ENCODE assay signal across 12 mouse cellular contexts in genomic region chr1:88668846-88669810, GRCm38 (mm10). TPM values are rescaled to one million over a fixed set of nuclear protein-coding genes. Genes with fewer than 3 reads are reported as not detected.
DNase-seq lines count a peak whose midpoint lies in the region; ATAC-seq and TF ChIP-seq lines count a peak whose summit lies in the region.
"Had no signal": no experiment of that assay in that cellular context is flagged by ENCODE, and none has a peak within 500 bp of the region (broad histone marks: within the 10 kb centered on the region; RNA-seq: fewer than 3 reads in every experiment).

No protein-coding gene starts in this region.

- H3K4me2 ChIP-seq in heart, embryonic 14.5 days (ENCODE audit: low read length), result 0 out of 2 replicates have a peak overlapping the region, but pooled peaks have one; percentile 11
- peak overlapping the region; percentile 21 for H3K4me2 ChIP-seq in hindbrain, embryonic 12.5 days (replicated peaks)
- H3K4me2 ChIP-seq in myocyte (ENCODE audit: low read depth), result peak overlapping the region; percentile 52
- H3K4me2 ChIP-seq: embryonic facial prominence, embryonic 12.5 days; intestine, embryonic 15.5 days had no signal

- TF ChIP-seq POLR2A in myocyte (IDR thresholded peaks at IDR 0.05; ENCODE audit: insufficient read length, low read depth), result no peak

- peaks cover 3 to 13% of the 10 kb centered on the region in 2 experiments; a peak in 3 of 4 replicates for H3K4me1 ChIP-seq in heart, embryonic 14.5 days (ENCODE audit: control insufficient read depth in 2 of 2, insufficient read depth in 2 of 2, low read length in 2 of 2)
- H3K4me1 ChIP-seq in hindbrain, embryonic 12.5 days, result peaks cover 24% of the 10 kb centered on the region

- H3K9me3 ChIP-seq in heart, embryonic 14.5 days (ENCODE audit: control insufficient read depth, low read length), result no peaks in the 10 kb centered on the region
- no peaks in the 10 kb centered on the region for H3K9me3 ChIP-seq in hindbrain, embryonic 12.5 days (replicated peaks)
- H3K9me3 ChIP-seq: embryonic facial prominence, embryonic 12.5 days; intestine, embryonic 15.5 days had no signal

- H3K27me3 ChIP-seq in heart, embryonic 14.5 days (ENCODE audit: control insufficient read depth, insufficient read depth, low read length), result no peaks in the 10 kb centered on the region
- peaks cover 3% of the 10 kb centered on the region; the same call in 1 of the 2 replicates for H3K27me3 ChIP-seq in hindbrain, embryonic 12.5 days
- H3K27me3 ChIP-seq in myocyte (ENCODE audit: control insufficient read depth, insufficient read depth, insufficient read length), result no peaks in the 10 kb centered on the region
- H3K27me3 ChIP-seq: intestine, embryonic 15.5 days had no signal

- H3K27ac ChIP-seq in heart, embryonic 14.5 days (replicated peaks in 1 of 2; ENCODE audit: control insufficient read depth in 1 of 2, insufficient read depth in 1 of 2, low read depth in 2 of 2, low read length in 2 of 2), result no peak overlapping the region
- H3K27ac ChIP-seq in hindbrain, embryonic 12.5 days, result peak overlapping the region; percentile 12; the same call in 1 of the 2 replicates
- H3K27ac ChIP-seq: embryonic facial prominence, embryonic 12.5 days; intestine, embryonic 15.5 days had no signal

- no peaks in the 10 kb centered on the region for H3K36me3 ChIP-seq in heart, embryonic 14.5 days (ENCODE audit: control insufficient read depth, insufficient read depth, low read length)
- no peaks in the 10 kb centered on the region for H3K36me3 ChIP-seq in hindbrain, embryonic 12.5 days
- no peaks in the 10 kb centered on the region for H3K36me3 ChIP-seq in myocyte (ENCODE audit: control insufficient read depth, insufficient read depth)
- H3K36me3 ChIP-seq: embryonic facial prominence, embryonic 12.5 days; intestine, embryonic 15.5 days had no signal

- no peak overlapping the region for H3ac ChIP-seq in myocyte (ENCODE audit: control insufficient read depth, insufficient read length)

- no peak for DNase-seq in heart, postnatal 25 days (ENCODE audit: low spot score)
- peak; percentile 70 for DNase-seq in embryo, embryonic 10.5 days (ENCODE audit: low spot score)
- no peak for DNase-seq in cerebellum, postnatal 36 days
- DNase-seq in natural killer cell, adult 2 months (ENCODE audit: low spot score in 2 of 2), result no peak
- no peak for DNase-seq in layer of hippocampus, adult 9-10 months (ENCODE audit: low spot score)
- DNase-seq: B cell, adult 2 months; right cerebral cortex, postnatal 4 days had no signal

- ATAC-seq in heart, embryonic 14.5 days (ENCODE audit: insufficient number of reproducible peaks, insufficient read depth, low FRiP score, low read depth), result no peak
- peak; percentile 68 for ATAC-seq in hindbrain, embryonic 12.5 days (ENCODE audit: low FRiP score)
- ATAC-seq: intestine, embryonic 15.5 days had no signal

- intact Hi-C loops in heart, postnatal 25 days (cut with DNase I), result no loop called here

- H3K4me3 ChIP-seq in heart, embryonic 14.5 days (ENCODE audit: control insufficient read depth in 1 of 2, insufficient read depth in 1 of 2, low read depth in 1 of 2, low read length in 2 of 2), result no peak overlapping the region
- no peak overlapping the region for H3K4me3 ChIP-seq in hindbrain, embryonic 12.5 days
- H3K4me3 ChIP-seq in myocyte, result no peak overlapping the region
- H3K4me3 ChIP-seq: embryonic facial prominence, embryonic 12.5 days; intestine, embryonic 15.5 days had no signal

- 39% methylated on average over 14 of the region's 14 CpGs for WGBS in heart, embryonic 14.5 days
- 10% methylated on average over 14 of the region's 14 CpGs for WGBS in hindbrain, embryonic 12.5 days

- H3K79me2 ChIP-seq in myocyte (ENCODE audit: control insufficient read depth, insufficient read depth), result no peaks in the 10 kb centered on the region

- H3K9ac ChIP-seq in heart, embryonic 14.5 days (ENCODE audit: low read length), result no peak overlapping the region
- H3K9ac ChIP-seq in hindbrain, embryonic 12.5 days, result no peak overlapping the region
- H3K9ac ChIP-seq: embryonic facial prominence, embryonic 12.5 days; intestine, embryonic 15.5 days had no signal

TF ChIP-seq in myocyte, 11 proteins besides CTCF, POLR2A, EP300 and RAD21:
- no peak for TF ChIP-seq POLR2AphosphoS2 (IDR thresholded peaks at IDR 0.05; ENCODE audit: insufficient read length, low read depth)
- TF ChIP-seq MYOD1 (IDR thresholded peaks at IDR 0.05; ENCODE audit: control insufficient read depth in 1 of 3, insufficient read length in 2 of 3, low read depth in 2 of 3), result peak in 1 of 3 experiments; percentile 26
- no peak for TF ChIP-seq MAX (IDR thresholded peaks at IDR 0.05; ENCODE audit: low read depth)

RNA-seq across cellular contexts. Expression of gene Arl4c, which starts 32.9 kb away (rescaled TPM):
- polyA plus RNA-seq in heart, embryonic 14.5 days (2014; fragmentation: Nextera tagmentation; extraction: Ambion mirVana), result 3.1 and 4.4 TPM in 2 replicates
- total RNA-seq in heart, postnatal 25 days (2021), result 1 to 10 TPM; 6.4 to 6.9 TPM
- polyA plus RNA-seq in hindbrain, embryonic 12.5 days (2016; fragmentation: Nextera tagmentation; extraction: Ambion mirVana), result 49.4 and 49.8 TPM in 2 replicates
- 25.2 TPM for polyA plus RNA-seq in myocyte (2012; fragmentation: generic; extraction: Trizol)
